Mouse (Mus musculus) hindbrain, embryonic 14.5 days (tissue): ENCODE results near the gene Fam167b. TPM values are rescaled to one million over a fixed set of nuclear protein-coding genes. Genes with fewer than 3 reads are reported as not detected.

ENCODE experiments used
- ATAC-seq: fragments of 200-750 bp; cut with Nextera tagmentation; 2 replicates; pipeline ENCODE4 v1.8.0; 2017; ENCODE audit warnings: moderate number of reproducible peaks, mild to moderate bottlenecking, moderate TSS enrichment, moderate library complexity; ENCODE audit not compliant: low FRiP score
- DNase-seq: peaks from one replicate; pipeline ENCODE4 v3.0.0-alpha.2; 2015; ENCODE audit warnings: low spot score
- H3K27ac ChIP-seq: fragments of 300-500 bp; sonication (generic); 2 replicates; pipeline ENCODE4 v1.5.1; 2014; ENCODE audit warnings: mild to moderate bottlenecking, moderate library complexity
- H3K27me3 ChIP-seq: fragments of 300-500 bp; sonication (generic); 2 replicates; pipeline ENCODE4 v1.6.1; 2014; ENCODE audit warnings: mild to moderate bottlenecking, low read length, mixed read lengths; ENCODE audit not compliant: control insufficient read depth, insufficient read depth
- H3K36me3 ChIP-seq: fragments of 300-500 bp; sonication (generic); replicated peaks from 2 replicates; pipeline ENCODE4 v1.6.1; 2014; ENCODE audit not compliant: control insufficient read depth, insufficient read depth
- H3K4me1 ChIP-seq: fragments of 300-500 bp; sonication (generic); replicated peaks from 2 replicates; pipeline ENCODE4 v1.6.1; 2014; ENCODE audit warnings: antibody characterized with exemption, low read length, mixed read lengths; ENCODE audit not compliant: control insufficient read depth, insufficient read depth
- H3K4me2 ChIP-seq: fragments of 300-500 bp; sonication (generic); replicated peaks from 2 replicates; pipeline ENCODE4 v1.6.1; 2014; ENCODE audit warnings: mild to moderate bottlenecking, moderate library complexity
- H3K4me3 ChIP-seq: fragments of 300-500 bp; sonication (generic); replicated peaks from 2 replicates; pipeline ENCODE4 v1.5.1; 2014; ENCODE audit warnings: mild to moderate bottlenecking, low read length
- H3K9ac ChIP-seq: fragments of 300-500 bp; sonication (generic); 2 replicates; pipeline ENCODE4 v1.6.1; 2014
- H3K9me3 ChIP-seq: fragments of 300-500 bp; sonication (generic); 2 replicates; pipeline ENCODE4 v1.6.1; 2016; ENCODE audit warnings: low read length; ENCODE audit not compliant: control insufficient read depth
- WGBS: fragments of 180-500 bp; shearing (Covaris S2); extraction: QIAGEN DNeasy Blood & Tissue Kit; methylation state at CpG from one replicate; pipeline ENCODE4 v1.1.7; 2014; 5-methylcytosine and 5-hydroxymethylcytosine counted together
- polyA plus RNA-seq: library from polyadenylated mRNA; unstranded; fragments of >200 nt; fragmentation: Nextera tagmentation; extraction: Ambion mirVana; gene quantifications from 2 replicates; pipeline ENCODE4 v1.2.1, GENCODE M21; 2014

Fam167b gene
- 0.39 and 1.0 TPM in 2 replicates for polyA plus RNA-seq

- Histone ChIP-seq H3K4me1 (no peaks in the 10 kb centered on the region), H3K9me3 (no peaks in the 10 kb centered on the region), H3K27me3 (no peaks in the 10 kb centered on the region), H3K27ac (no peak within 1 kb of the TSS), H3K4me3 (no peak within 1 kb of the TSS), H3K36me3 (no peaks in the 10 kb centered on the region), H3K4me2 (peak within 1 kb of the TSS; percentile 8; the same call in 1 of the 2 replicates), H3K9ac (no peak within 1 kb of the TSS)
- DNase-seq (no peak), ATAC-seq (no peak)
- whole genome bisulfite sequencing: 88% methylated on average over 5 of the region's 5 CpGs
These were observed at the start of gene Fam167b for GRCm38 (mm10) chr4:129578466-129578865. Gene Fam167b, minus strand, starts transcription at chr4:129578549.

GRCm38 (mm10) chr4:129626035-129626434 lies 47.7 kb upstream of the Fam167b start:
- H3K4me2 ChIP-seq: no peak overlapping the region
- DNase-seq: no peak
- ATAC-seq: no peak
- 73% methylated on average over 6 of the region's 6 CpGs for WGBS
- peaks cover 32% of the 10 kb centered on the region for H3K4me1 ChIP-seq
- H3K4me3 ChIP-seq: no peak overlapping the region
- no peaks in the 10 kb centered on the region for H3K9me3 ChIP-seq
- H3K27ac ChIP-seq: no peak overlapping the region
- peaks cover 52% of the 10 kb centered on the region for H3K36me3 ChIP-seq
- H3K9ac ChIP-seq: no peak overlapping the region
- H3K27me3 ChIP-seq: no peaks in the 10 kb centered on the region

GRCm38 (mm10) chr4:129625496-129625895 lies 47.1 kb upstream of the Fam167b start:
- Histone ChIP-seq H3K4me1 (peaks cover 32% of the 10 kb centered on the region), H3K4me3 (no peak overlapping the region; the same call in 1 of the 2 replicates), H3K9ac (peak overlapping the region; percentile 48), H3K4me2 (peak overlapping the region; percentile 82), H3K36me3 (peaks cover 47% of the 10 kb centered on the region), H3K27me3 (no peaks in the 10 kb centered on the region), H3K27ac (peak overlapping the region; percentile 94), H3K9me3 (no peaks in the 10 kb centered on the region)
- whole genome bisulfite sequencing: 46% methylated on average over 4 of the region's 4 CpGs
- ATAC-seq (no peak), DNase-seq (no peak)

- 0% methylated on average over 6 of the region's 6 CpGs for WGBS
- ATAC-seq: no peak
- peak overlapping the region; percentile 49 for H3K4me3 ChIP-seq
- peak; percentile 65 for DNase-seq
- peak overlapping the region; percentile 82 for H3K4me2 ChIP-seq
- peak overlapping the region; percentile 94 for H3K27ac ChIP-seq
- H3K9ac ChIP-seq: peak overlapping the region; percentile 48
- peaks cover 42% of the 10 kb centered on the region for H3K36me3 ChIP-seq
- H3K27me3 ChIP-seq: no peaks in the 10 kb centered on the region
- no peaks in the 10 kb centered on the region for H3K9me3 ChIP-seq
- H3K4me1 ChIP-seq: peaks cover 32% of the 10 kb centered on the region
These were observed 46.7 kb upstream of the Fam167b start for GRCm38 (mm10) chr4:129625029-129625370.

GRCm38 (mm10) chr4:129624281-129625028 lies 46.1 kb upstream of the Fam167b start:
- ATAC-seq (peak; percentile 93), DNase-seq (peak; percentile 84)
- H3K4me2 ChIP-seq: peak overlapping the region; percentile 82
- peaks cover 36% of the 10 kb centered on the region for H3K36me3 ChIP-seq
- peak overlapping the region; percentile 94 for H3K27ac ChIP-seq
- peak overlapping the region; percentile 66 for H3K9ac ChIP-seq
- no peaks in the 10 kb centered on the region for H3K27me3 ChIP-seq
- H3K4me3 ChIP-seq: peak overlapping the region; percentile 49
- H3K4me1 ChIP-seq: peaks cover 32% of the 10 kb centered on the region
- under 1% methylated on average over 18 of the region's 18 CpGs for WGBS
- no peaks in the 10 kb centered on the region for H3K9me3 ChIP-seq

- peak; percentile 19; the same call in 1 of the 2 replicates for ATAC-seq
- 2% methylated on average over 10 of the region's 10 CpGs for whole genome bisulfite sequencing
- peak within 1 kb of the TSS; percentile 94 for H3K27ac ChIP-seq
- peak; percentile 74 for DNase-seq
- H3K4me1 ChIP-seq: peaks cover 32% of the 10 kb centered on the region
- H3K27me3 ChIP-seq: no peaks in the 10 kb centered on the region
- H3K36me3 ChIP-seq: peaks cover 29% of the 10 kb centered on the region
- no peaks in the 10 kb centered on the region for H3K9me3 ChIP-seq
- H3K4me2 ChIP-seq: peak within 1 kb of the TSS; percentile 82
- peak within 1 kb of the TSS; percentile 66 for H3K9ac ChIP-seq
- H3K4me3 ChIP-seq: peak within 1 kb of the TSS; percentile 49
These were observed 45.3 kb upstream of the Fam167b start, which contains the start of gene Ccdc28b for GRCm38 (mm10) chr4:129623681-129624091. Gene Ccdc28b, minus strand, starts transcription at chr4:129623947.

- DNase-seq (no peak), ATAC-seq (no peak)
- Histone ChIP-seq H3K4me2 (peak overlapping the region; percentile 82), H3K9ac (peak overlapping the region; percentile 66), H3K4me1 (peaks cover 37% of the 10 kb centered on the region), H3K27me3 (no peaks in the 10 kb centered on the region), H3K9me3 (no peaks in the 10 kb centered on the region), H3K36me3 (peaks cover 22% of the 10 kb centered on the region), H3K4me3 (peak overlapping the region; percentile 49), H3K27ac (peak overlapping the region; percentile 94)
- 18% methylated on average over 8 of the region's 8 CpGs for WGBS
These were observed 44.6 kb upstream of the Fam167b start for GRCm38 (mm10) chr4:129622803-129623535.

- DNase-seq (no peak), ATAC-seq (no peak)
- WGBS: 80% methylated on average over 11 of the region's 11 CpGs
- H3K4me3 ChIP-seq: peak overlapping the region; percentile 49
- H3K36me3 ChIP-seq: peaks cover 17% of the 10 kb centered on the region
- H3K9me3 ChIP-seq: no peaks in the 10 kb centered on the region
- H3K27me3 ChIP-seq: no peaks in the 10 kb centered on the region
- H3K9ac ChIP-seq: peak overlapping the region; percentile 66
- peak overlapping the region; percentile 94 for H3K27ac ChIP-seq
- peaks cover 41% of the 10 kb centered on the region for H3K4me1 ChIP-seq
- peak overlapping the region; percentile 82 for H3K4me2 ChIP-seq
These were observed 43.9 kb upstream of the Fam167b start for GRCm38 (mm10) chr4:129622120-129622802.
